Mouse (Mus musculus): Measurements from ENCODE around the gene Aph1b. TPM values are rescaled to one million over a fixed set of nuclear protein-coding genes. Genes with fewer than 3 reads are reported as not detected.
"Not testable (repeated sequence)": the region's sequence is repeated elsewhere in the genome, so short reads cannot be mapped to it uniquely, and the experiment has no call there.

Gene Aph1b
- polyA plus RNA-seq, 1 experiment: 1.8 TPM

- WGBS: 27% methylated on average over 2 of the region's 2 CpGs
- TF ChIP-seq POLR2A (IDR thresholded peaks at IDR 0.05; ENCODE audit: control insufficient read depth, extremely low read depth, insufficient read depth, low read length, poor library complexity) (no peak), CTCF (IDR thresholded peaks at IDR 0.05; ENCODE audit: borderline replicate concordance, control insufficient read depth, extremely low read depth, insufficient read depth, low read length, poor library complexity) (no peak)
- peak; percentile 16 for DNase-seq
- H3K27me3 ChIP-seq (ENCODE audit: control insufficient read depth, insufficient read depth, low read length): no peaks in the 10 kb centered on the region
- no peak overlapping the region for H3K4me3 ChIP-seq (ENCODE audit: control insufficient read depth, insufficient read depth, low read length)
- H3K27ac ChIP-seq (ENCODE audit: control insufficient read depth, insufficient read depth, low read length): no peak overlapping the region
- no peaks in the 10 kb centered on the region for H3K36me3 ChIP-seq (ENCODE audit: control insufficient read depth, insufficient read depth, low read length)
- H3K4me1 ChIP-seq (replicated peaks; ENCODE audit: control insufficient read depth, insufficient read depth, low read length): no peaks in the 10 kb centered on the region
Measured at GRCm38 (mm10) chr9:66787821-66788220, 7.5 kb downstream of the Aph1b start.

DNA sequence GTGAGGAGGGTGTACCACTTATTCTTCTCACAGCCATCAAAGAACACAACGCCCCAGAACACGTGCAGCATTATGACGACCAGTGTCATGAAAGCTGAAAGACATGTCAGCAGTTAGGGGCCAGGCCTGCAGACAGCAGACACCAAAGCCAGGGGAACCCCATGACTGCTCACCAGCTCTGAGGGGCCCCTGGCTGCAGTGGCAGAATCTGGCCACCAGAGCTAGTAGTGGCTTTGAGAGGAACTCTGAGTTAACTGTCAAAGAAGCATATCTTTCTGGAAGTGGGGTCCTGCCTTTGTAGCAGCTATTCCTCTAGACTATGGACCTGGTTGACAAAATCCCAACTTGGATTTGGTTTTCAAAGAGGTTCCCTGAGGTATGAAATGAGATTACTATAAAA, 10.7 kb downstream of the Aph1b start:
- peak; percentile 33 for DNase-seq
- 66% methylated on average over 2 of the region's 3 CpGs for WGBS

GRCm38 (mm10) chr9:66770701-66771100, 24.6 kb downstream of the Aph1b start:
- no peaks in the 10 kb centered on the region for H3K4me1 ChIP-seq (replicated peaks; ENCODE audit: control insufficient read depth, insufficient read depth, low read length)
- H3K27ac ChIP-seq (ENCODE audit: control insufficient read depth, insufficient read depth, low read length): no peak overlapping the region
- no peaks in the 10 kb centered on the region for H3K36me3 ChIP-seq (ENCODE audit: control insufficient read depth, insufficient read depth, low read length)
- TF ChIP-seq POLR2A (IDR thresholded peaks at IDR 0.05; ENCODE audit: control insufficient read depth, extremely low read depth, insufficient read depth, low read length, poor library complexity) (no peak), CTCF (IDR thresholded peaks at IDR 0.05; ENCODE audit: borderline replicate concordance, control insufficient read depth, extremely low read depth, insufficient read depth, low read length, poor library complexity) (no peak)
- no peak for DNase-seq
- no peaks in the 10 kb centered on the region for H3K27me3 ChIP-seq (ENCODE audit: control insufficient read depth, insufficient read depth, low read length)
- no peak overlapping the region for H3K4me3 ChIP-seq (ENCODE audit: control insufficient read depth, insufficient read depth, low read length)

More for the DNA sequence above, 10.7 kb downstream of the Aph1b start:
- H3K27ac ChIP-seq (ENCODE audit: control insufficient read depth, insufficient read depth, low read length); H3K4me3 ChIP-seq (ENCODE audit: control insufficient read depth, insufficient read depth, low read length); H3K36me3 ChIP-seq (ENCODE audit: control insufficient read depth, insufficient read depth, low read length); H3K27me3 ChIP-seq (ENCODE audit: control insufficient read depth, insufficient read depth, low read length); H3K4me1 ChIP-seq (replicated peaks; ENCODE audit: control insufficient read depth, insufficient read depth, low read length): not testable (repeated sequence)

DNA sequence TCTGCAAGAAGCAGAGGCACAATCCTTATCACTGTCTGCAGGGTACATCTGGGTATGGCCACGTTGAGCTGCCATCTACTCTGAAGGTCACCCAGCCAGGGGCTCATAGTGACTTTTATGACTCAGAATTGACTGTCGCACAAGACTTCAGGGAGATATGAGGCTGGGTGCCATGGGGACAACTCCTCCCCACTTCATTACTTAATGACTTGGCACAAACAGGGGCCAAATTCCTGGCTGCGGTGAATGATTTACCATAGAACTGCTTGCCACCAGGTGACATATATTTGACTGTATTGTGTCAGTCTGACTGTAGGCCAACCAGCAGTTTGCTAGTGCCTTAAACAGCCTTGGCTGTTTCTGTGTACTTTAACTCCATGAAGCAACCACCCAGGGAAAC, 26.0 kb downstream of the Aph1b start:
- DNase-seq: no peak
- Histone ChIP-seq H3K27me3 (ENCODE audit: control insufficient read depth, insufficient read depth, low read length) (no peaks in the 10 kb centered on the region), H3K36me3 (ENCODE audit: control insufficient read depth, insufficient read depth, low read length) (no peaks in the 10 kb centered on the region), H3K27ac (ENCODE audit: control insufficient read depth, insufficient read depth, low read length) (no peak overlapping the region), H3K4me1 (replicated peaks; ENCODE audit: control insufficient read depth, insufficient read depth, low read length) (no peaks in the 10 kb centered on the region), H3K4me3 (ENCODE audit: control insufficient read depth, insufficient read depth, low read length) (no peak overlapping the region)
- WGBS: 85% methylated on average over 3 of the region's 3 CpGs
- TF ChIP-seq CTCF (IDR thresholded peaks at IDR 0.05; ENCODE audit: borderline replicate concordance, control insufficient read depth, extremely low read depth, insufficient read depth, low read length, poor library complexity) (no peak), POLR2A (IDR thresholded peaks at IDR 0.05; ENCODE audit: control insufficient read depth, extremely low read depth, insufficient read depth, low read length, poor library complexity) (no peak)

- Histone ChIP-seq H3K36me3 (ENCODE audit: control insufficient read depth, insufficient read depth, low read length) (no peaks in the 10 kb centered on the region), H3K4me1 (replicated peaks; ENCODE audit: control insufficient read depth, insufficient read depth, low read length) (no peaks in the 10 kb centered on the region)
Measured at GRCm38 (mm10) chr9:66768721-66769120, 26.6 kb downstream of the Aph1b start.

GRCm38 (mm10) chr9:66760991-66761390, 34.3 kb downstream of the Aph1b start:
- Histone ChIP-seq H3K27ac (ENCODE audit: control insufficient read depth, insufficient read depth, low read length) (no peak overlapping the region), H3K4me1 (replicated peaks; ENCODE audit: control insufficient read depth, insufficient read depth, low read length) (no peaks in the 10 kb centered on the region), H3K36me3 (ENCODE audit: control insufficient read depth, insufficient read depth, low read length) (no peaks in the 10 kb centered on the region), H3K4me3 (ENCODE audit: control insufficient read depth, insufficient read depth, low read length) (no peak overlapping the region), H3K27me3 (ENCODE audit: control insufficient read depth, insufficient read depth, low read length) (no peaks in the 10 kb centered on the region)
- no peak for DNase-seq
- 94% methylated on average over 1 of the region's 1 CpGs for WGBS
- TF ChIP-seq CTCF (IDR thresholded peaks at IDR 0.05; ENCODE audit: borderline replicate concordance, control insufficient read depth, extremely low read depth, insufficient read depth, low read length, poor library complexity): no peak
- TF ChIP-seq POLR2A (IDR thresholded peaks at IDR 0.05; ENCODE audit: control insufficient read depth, extremely low read depth, insufficient read depth, low read length, poor library complexity): no peak

More at GRCm38 (mm10) chr9:66768721-66769120, 26.6 kb downstream of the Aph1b start:
- TF ChIP-seq POLR2A (IDR thresholded peaks at IDR 0.05; ENCODE audit: control insufficient read depth, extremely low read depth, insufficient read depth, low read length, poor library complexity) (no peak), CTCF (IDR thresholded peaks at IDR 0.05; ENCODE audit: borderline replicate concordance, control insufficient read depth, extremely low read depth, insufficient read depth, low read length, poor library complexity) (no peak)
- WGBS: 83% methylated on average over 1 of the region's 1 CpGs
- Histone ChIP-seq H3K27ac (ENCODE audit: control insufficient read depth, insufficient read depth, low read length) (no peak overlapping the region), H3K27me3 (ENCODE audit: control insufficient read depth, insufficient read depth, low read length) (no peaks in the 10 kb centered on the region), H3K4me3 (ENCODE audit: control insufficient read depth, insufficient read depth, low read length) (no peak overlapping the region)
- DNase-seq: no peak

DNA sequence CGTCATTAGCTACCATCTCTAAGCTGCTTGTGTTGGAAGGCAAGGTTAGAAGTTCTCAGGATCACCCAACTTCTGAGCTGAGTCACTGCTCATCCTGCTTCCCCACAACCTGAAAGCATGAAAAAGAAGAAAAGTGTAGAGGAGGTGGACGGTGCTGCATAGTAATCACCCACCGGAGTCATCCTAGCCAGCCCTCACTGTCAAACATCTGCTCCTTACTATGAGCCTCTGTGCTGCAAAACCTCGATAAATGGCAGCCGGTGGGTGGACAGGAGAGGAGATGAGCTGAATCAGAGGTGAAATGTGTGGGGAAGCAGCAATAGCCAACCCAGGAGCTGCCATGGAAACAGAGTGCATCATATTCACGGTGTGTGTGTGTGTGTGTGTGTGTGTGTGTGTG, 42.4 kb downstream of the Aph1b start:
- Histone ChIP-seq H3K4me1 (replicated peaks; ENCODE audit: control insufficient read depth, insufficient read depth, low read length) (no peaks in the 10 kb centered on the region), H3K27ac (ENCODE audit: control insufficient read depth, insufficient read depth, low read length) (no peak overlapping the region), H3K27me3 (ENCODE audit: control insufficient read depth, insufficient read depth, low read length) (no peaks in the 10 kb centered on the region), H3K4me3 (ENCODE audit: control insufficient read depth, insufficient read depth, low read length) (no peak overlapping the region), H3K36me3 (ENCODE audit: control insufficient read depth, insufficient read depth, low read length) (no peaks in the 10 kb centered on the region)
- TF ChIP-seq CTCF (IDR thresholded peaks at IDR 0.05; ENCODE audit: borderline replicate concordance, control insufficient read depth, extremely low read depth, insufficient read depth, low read length, poor library complexity) (no peak), POLR2A (IDR thresholded peaks at IDR 0.05; ENCODE audit: control insufficient read depth, extremely low read depth, insufficient read depth, low read length, poor library complexity) (no peak)
- 91% methylated on average over 6 of the region's 6 CpGs for WGBS
- no peak for DNase-seq

All from thymus, adult 2 months (tissue).